Mouse (Mus musculus) cerebellum, postnatal 4 days (tissue): Measurements from ENCODE around the gene Olfr743.
"Not testable (repeated sequence)": the region's sequence is repeated elsewhere in the genome, so short reads cannot be mapped to it uniquely, and the experiment has no call there.

ENCODE experiments used
- DNase-seq, 2 experiments: peaks; one replicate each; pipeline ENCODE4 v3.0.0; 2022; ENCODE audit warnings: low spot score in 2 of 2, mixed read lengths in 1 of 2

Olfr743 gene

DNA sequence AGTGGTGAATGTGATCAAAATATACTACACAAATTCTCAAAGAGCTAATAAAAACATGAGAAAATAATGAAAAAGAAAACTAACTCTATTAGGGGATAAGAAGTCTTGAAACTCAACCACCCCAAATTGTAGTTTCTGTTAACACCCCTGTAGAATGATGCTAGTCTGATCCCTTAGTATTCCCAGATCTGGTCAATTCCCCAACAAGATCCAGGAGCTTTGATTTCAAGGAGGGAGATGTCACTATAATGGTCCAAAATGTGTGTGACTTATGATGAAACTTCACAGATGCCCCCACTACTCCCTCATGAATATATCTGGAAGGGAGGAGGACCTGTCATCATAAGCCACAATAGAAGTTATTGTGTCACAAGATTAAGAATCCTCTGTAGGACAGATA lies at the start of gene Olfr743:
Gene Olfr743 (plus strand): TSS at position 301 of the 400 bp plus-strand sequence.
- DNase-seq = no peak

DNA sequence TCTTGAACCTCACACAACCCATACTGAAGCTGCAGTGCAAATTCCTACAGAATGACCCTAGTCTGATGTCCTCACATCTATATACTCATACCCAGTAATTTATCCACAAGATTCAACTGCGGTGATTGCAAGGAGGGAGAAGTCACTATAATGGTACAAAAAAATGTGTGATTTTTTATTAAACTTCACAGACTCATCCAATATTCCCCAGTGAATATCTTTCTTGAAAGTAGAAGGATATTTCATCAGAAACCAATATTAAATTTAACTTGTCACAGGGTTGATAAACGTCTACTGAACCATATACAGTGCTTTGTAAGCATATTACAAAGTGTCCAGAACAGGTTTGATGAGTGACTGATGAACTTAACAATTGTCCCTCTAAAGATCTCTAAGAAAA lies 49.2 kb upstream of the Olfr743 start, which contains the start of gene Olfr741:
Gene Olfr741 (plus strand): TSS at position 301 of the 400 bp plus-strand sequence.
- DNase-seq = no peak

DNA sequence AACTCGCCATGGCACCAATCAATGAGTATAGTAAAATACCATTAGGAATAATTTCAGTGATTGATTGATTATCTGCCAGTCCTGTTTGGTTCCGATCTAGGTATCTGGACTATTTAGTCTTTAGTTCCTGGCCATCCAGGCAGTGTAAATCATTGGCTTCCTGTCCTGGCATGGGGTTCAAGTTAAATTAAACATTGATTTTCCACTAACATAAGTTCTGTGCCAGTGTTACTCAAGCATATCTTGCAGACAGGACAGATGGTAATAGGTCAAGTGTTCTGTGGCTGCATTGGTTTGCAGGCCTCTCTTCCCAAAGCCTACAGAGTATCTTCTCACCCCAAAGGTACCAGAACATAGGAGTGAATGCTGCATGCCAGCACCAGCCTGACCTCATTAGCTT lies 43.2 kb upstream of the Olfr743 start:
- no peak for DNase-seq

DNA sequence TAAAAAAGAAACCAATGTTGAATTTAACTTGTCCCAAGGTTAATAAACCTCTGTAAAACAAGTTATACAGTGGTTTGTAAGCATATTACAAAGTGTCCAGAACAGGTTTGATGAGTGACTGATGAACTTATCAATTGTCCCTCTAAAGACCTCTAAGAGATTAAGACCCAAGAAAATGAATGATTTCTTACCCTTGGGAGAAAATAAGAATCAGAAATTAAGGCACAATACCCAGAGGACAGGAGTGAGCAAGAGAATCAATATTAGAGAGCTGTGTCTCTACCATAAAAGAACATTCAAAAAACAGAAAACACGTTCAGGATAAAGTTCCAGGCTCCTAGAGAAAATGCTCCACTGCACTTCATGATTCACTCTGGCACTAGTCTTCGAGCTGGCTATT lies 18.3 kb upstream of the Olfr743 start, which contains the start of gene Olfr742:
Gene Olfr742 (plus strand): TSS at position 301 of the 400 bp plus-strand sequence.
- no peak for DNase-seq

DNA sequence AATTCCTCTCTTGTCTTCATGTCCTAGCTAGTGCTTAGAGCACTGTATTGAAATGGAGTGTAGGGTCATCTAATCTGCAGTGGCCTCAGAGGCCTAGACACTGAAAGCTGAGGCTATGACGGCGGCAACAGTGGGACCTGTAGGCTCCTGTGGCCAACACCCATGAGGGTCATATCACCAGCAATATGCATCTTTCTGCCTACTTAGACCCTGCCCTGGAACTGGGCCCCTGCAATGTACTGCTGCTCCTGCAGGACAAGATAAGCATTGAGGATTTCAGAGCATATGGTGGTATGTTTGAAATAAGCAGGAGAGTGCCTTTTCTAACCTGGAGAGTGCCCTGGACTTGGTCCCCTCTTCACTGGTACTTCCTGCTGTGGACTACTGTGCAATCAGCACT lies 31.1 kb downstream of the Olfr743 start:
- no peak for DNase-seq

DNA sequence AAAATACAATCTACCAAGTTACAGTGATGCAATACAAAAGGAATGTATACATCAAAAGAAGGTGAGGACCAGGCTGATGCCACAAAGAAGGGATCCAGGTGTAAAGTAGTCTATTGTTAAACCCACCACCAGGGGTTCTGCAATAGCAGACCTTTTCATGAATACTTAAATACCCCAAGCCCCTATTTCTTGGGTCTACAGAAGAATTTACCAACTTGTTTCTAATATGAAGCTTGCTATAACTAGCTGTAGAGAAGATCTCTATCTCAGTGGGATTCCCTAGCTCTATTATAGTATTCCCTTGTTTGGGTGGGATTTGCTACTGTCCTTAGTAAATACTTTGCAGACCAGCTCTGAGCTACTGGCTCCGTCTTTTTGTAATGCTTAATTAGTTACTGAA lies 51.4 kb downstream of the Olfr743 start:
- DNase-seq = not testable (repeated sequence)
